Mouse (Mus musculus) monocyte, adult 2 months (primary cell): ENCODE data around the gene Gm9268.
"Not testable (repeated sequence)": the region's sequence is repeated elsewhere in the genome, so short reads cannot be mapped to it uniquely, and the experiment has no call there.

Experiments used
- DNase-seq, 2 experiments: peaks; one replicate each; pipeline ENCODE4 v3.0.0; 2022; ENCODE audit warnings: low spot score in 2 of 2, low read depth in 1 of 2

Gm9268 gene

GRCm38 (mm10) chr7:43018465-43018864, at the start of gene Gm9268:
Gm9268 (plus strand) TSS chr7:43018765.
- DNase-seq, result not testable (repeated sequence)

- DNase-seq, result peak; percentile 21 to 23
Measured at GRCm38 (mm10) chr7:42980098-42980497, 38.5 kb upstream of the Gm9268 start.

GRCm38 (mm10) chr7:42980739-42981138, 37.8 kb upstream of the Gm9268 start:
- DNase-seq, result no peak

- DNase-seq, result no peak
Measured at GRCm38 (mm10) chr7:43077831-43078230, 59.3 kb downstream of the Gm9268 start.
